Mouse (Mus musculus) spleen, adult 18-20 months (tissue): ENCODE results near the gene Coro6.
A peak's percentile ranks its signal among the peaks of the same experiment; 100 is the strongest.

Experiments used
- DNase-seq, 2 experiments: peaks; one replicate each; pipeline ENCODE4 v3.0.0; 2022; ENCODE audit warnings: mixed read lengths in 2 of 2

Coro6 gene

DNA sequence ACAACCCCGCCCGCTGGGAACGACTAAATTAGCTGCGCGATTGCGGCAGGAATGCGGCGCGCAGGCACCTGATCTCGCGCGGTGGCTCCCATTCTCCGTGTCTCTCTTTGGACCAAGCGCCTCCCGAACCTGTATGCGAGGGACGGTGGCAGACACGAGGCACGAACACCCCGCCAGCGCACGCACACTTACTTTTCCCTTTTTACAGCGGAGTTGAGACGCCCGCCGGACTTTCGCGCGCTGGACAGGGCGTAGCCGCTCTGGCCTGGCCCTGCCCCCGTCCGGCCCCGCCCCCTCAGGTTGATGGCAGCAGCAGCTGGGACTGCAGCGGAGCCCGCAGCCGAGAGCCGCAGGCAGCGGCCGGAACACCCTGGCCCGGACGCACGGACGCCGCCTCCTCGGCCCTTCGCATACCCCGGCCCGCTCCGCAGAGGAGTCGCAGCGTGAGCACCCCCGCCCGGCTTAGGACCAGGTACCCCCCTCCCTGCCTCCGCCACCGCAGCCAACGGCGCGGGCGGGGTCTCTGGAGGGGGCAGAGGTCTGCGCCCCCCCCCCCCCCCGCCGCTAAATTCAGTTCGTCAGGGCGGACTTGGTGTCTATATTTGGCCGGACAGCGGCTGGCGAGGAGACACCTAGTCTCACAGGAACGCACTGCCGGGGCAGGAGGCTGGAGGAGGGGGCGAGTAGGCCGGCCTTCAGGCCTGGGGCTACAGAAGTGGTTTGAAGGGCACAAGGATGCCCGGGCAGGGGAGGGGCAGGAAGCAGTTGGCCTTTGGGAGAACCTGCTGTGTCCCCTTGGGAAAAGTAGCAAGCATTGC is at the start of gene Coro6:
Coro6 (plus strand) TSS at position 129 of the 818 bp plus-strand sequence.
- peak; percentile 46 to 58 for DNase-seq

DNA sequence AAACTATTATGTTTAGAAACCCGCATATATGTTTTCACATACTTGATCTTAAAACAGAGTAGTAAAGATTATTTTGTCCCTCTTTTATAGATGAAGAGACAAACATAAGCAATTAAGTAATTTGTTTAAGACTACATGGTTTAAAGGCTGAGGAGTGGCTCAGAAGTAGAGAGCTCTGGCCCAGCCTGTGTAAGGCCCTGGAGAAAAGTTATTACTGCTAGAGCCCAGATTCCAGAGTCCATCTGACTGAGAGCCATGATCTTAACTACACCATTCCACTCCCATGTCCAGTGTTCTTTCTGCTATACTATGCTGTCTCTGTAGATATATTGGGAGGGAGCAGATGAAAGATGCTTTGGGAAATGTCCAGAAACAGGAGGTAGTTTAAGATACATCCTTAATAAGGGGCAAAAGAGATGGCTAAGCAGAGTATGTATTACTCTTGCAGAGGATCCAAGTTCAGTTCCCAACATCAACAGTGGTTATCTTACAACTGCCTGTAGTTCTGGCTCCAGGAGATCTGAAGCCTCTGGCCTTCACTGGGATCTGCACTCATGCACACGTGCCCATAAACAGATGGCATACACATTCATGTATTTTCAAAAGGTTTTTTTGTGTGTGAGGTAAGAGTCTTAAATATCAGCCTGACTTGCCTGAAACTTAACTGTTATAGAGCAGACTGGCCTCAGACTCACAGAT is 47.9 kb upstream of the Coro6 start:
- no peak for DNase-seq

DNA sequence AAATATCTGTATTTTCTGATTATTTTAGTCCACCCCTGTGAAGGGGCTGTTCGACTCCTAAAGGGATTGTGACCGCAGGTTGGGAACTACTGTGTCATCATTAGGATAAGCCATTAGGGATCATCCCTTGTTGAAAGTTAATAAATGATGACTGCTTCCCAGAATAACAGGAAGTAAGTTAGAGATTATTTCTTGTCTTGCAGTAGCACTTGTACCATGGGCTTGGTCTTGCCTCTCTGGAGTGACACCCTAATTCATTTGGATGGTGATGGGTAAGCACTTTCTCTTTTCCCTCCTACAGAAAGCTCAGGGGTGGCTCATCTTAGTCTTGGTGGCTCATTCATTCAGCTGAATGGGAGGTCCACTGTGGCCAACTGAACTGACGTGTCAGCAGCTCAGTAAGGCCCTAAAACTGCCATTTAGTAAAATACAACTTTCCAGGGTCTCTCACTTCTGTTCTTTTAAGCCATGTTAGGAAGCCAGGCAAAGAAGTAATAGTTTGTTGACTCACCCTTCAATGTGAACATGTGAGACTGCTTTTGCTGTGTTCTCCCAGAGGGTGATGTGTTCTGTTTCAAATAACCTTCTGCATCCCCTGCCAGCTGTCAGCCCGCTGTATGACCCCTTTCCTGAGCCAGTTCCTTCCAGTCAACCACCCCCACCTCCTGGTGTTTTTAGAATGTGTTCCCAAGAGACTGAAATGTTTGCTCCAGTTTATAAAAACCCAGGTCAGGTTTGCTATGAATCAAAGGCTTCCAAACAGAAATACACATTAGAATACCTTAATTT is 45.8 kb upstream of the Coro6 start:
- no peak for DNase-seq

DNA sequence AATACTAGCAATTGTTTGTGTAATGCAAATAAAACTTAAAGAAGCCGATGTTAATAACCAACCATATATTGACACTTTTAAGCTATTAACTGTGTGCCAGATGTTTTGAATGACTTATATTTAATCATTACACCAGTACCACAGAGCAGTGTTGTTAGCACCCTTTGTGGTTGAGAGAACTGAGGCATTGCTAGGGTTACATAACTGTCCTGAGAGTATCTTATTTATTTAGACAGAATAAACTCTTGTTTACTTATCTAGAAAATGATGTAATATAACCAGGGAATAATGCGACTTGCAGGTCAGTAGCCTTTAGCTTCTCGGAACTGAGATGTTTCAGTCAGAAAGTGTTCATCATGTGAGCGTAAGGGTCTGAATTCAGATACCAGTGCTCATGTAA is 44.2 kb upstream of the Coro6 start:
- no peak for DNase-seq

DNA sequence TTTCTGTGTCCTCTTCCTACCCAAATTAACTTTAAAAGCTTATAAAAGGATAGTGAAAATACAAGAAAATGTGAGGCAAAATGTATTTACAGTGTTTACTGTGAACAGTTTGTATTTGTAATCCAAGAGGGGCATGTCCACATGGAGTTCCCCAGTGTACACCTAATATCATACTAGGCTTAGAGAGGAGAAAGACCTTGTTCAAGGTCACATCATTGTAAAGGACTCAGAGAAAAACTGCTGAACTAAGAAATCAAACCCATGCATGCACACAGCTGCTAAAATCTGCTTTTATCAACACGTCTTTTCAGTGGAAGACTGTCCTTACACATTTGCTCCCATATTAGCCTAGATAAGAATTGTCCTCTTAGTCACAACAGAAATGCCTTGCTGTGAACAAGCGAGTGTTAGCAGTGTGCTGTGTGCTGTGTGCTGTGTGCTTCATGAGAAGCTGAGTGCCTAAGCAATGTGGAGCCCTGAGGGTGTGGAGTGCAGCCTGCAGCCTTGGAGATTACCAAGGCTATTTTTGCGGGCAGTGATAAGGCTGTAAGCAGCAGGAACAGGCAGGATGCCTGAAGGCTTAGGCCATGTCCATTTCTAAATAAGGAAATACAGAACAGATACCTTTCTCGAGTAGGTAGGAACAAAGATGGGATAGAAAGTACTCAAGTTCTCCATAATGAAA is 38.9 kb upstream of the Coro6 start:
- DNase-seq, result no peak

DNA sequence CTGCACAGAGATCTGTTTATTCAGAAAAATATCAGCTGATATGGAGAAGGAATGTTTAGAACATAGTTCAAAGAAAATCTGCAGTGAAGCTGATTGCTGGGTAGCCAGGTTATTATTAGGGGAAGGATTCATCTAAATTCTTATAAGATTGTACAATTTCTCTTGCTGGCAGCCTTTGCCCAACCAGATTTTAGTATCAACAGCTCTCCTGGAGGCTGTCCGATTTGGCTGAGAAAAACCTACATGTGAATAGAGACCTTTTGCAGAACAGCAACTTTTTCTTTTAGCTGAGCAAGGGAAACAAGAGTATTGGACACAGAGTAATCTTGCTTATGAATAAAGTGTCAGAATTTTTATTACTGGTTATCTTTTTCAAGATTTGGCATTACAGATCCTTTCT is 33.8 kb upstream of the Coro6 start:
- no peak for DNase-seq

DNA sequence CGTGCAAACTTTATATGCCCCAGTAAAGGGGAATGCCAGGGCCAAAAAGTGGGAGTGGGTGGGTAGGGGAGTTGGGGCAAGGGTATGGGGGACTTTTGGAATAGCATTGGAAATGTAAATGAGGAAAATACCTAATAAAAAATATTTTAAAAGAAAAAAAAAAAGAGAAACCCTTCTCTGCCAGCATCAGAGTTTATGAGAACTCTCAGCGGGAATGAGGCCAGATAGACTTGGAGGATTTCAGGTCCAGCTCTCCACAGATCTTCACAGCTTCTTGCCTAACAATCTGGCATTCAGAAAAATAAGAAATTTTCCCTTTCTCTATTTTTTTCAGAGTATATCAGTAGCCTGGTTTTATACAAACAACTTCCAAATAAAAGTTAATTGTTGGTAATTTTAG is 25.2 kb upstream of the Coro6 start:
- no peak for DNase-seq

DNA sequence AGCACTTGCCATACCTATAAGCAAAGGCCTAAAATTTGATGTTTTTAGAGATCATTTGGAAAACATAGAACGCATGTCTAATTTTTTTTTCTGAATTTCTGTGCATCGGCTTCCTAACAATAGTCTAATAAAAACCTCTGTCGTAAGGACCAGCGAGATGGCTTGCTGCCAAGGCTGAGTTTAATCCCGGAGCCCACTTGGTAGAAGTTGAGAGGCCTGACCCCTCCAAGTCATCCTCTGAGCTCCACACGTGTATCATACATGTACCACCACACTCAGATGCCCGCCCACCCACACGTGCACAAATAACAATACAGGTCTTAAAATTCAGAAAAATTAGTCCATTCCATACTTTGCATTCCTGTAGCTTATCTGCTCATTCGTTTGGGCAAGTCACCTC is 22.1 kb upstream of the Coro6 start:
- DNase-seq, result no peak

DNA sequence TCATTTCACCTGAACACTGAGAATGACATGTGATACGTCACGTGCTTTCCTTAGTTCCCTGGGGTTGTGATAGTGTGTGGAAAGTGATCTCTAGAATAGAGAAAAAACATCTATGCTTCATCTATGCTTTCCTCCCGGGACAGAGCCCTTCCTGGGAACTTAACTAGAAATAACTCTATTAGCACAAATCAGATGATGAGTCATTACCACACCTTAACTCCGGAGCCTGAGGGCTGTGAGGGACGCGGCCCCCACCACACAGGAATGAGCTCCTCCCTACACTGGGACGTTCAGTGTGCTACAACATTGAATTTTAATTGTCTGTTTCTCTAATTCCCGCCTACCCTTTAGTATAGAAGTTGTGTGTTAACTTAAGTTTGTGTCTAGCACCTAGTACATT is 21.2 kb upstream of the Coro6 start:
- DNase-seq, result no peak

DNA sequence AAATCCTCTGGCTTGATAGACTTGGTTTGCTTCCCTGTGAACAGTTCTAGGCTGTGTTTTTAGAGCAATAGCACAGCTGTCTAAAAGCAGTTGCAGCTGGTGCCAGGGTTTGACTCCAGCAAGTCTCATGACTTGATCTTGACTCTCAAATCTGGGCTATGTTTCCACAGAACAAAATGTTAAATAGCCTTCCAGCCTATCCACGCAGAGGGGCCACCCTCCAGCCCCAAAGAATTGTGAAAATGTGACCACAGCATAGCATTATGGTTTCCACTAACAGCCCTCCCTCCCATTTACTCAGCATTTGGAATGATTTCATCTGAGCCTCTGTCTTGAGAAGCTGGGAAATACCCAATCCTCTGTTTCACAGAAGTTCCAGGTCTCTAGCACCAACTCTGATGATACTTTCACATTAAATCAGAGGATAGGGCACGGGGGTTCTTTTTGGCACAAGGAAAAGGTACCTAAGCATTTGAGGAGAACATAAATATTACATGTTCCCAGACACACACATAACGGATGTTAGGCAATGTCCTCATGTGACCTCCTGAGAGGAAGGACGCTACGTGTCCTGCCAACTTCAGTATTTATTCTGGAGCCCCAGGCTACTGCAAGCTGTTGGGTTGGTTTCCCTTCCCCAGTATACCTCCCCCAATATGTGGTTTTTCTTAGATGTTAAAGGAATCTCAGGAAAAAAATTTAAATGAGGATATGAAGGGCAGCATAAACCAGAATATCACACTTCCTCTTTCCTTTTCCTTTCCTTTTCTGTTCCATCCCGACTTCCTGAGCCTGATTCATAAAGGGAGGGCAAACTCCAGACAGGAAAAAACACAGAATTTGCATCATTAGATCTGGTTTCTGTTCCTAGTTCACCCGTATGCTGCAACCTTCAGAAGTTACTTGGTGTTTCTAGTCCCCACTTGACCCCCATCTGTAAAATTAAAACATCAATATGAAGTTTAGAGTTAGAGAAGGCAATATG is 19.7 kb upstream of the Coro6 start:
- no peak for DNase-seq

DNA sequence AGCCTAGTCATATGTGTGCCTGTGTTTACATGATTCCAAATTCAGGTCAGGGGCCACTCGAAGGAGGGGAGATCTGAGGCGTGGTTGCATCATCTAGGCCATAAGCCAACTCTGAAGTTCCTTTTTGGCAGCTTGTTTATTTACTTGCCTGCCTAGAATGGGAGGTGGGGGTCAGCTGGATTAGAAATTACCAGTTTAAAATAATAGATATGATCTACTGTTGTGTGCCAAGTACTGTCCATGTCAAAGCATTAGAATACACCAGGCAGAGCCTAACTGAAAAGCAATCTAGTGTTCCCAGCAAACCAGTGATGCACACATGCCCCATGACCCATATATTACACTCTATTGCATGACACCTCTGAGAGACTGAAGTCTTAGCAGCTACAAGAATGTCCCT is 17.3 kb upstream of the Coro6 start:
- no peak for DNase-seq

DNA sequence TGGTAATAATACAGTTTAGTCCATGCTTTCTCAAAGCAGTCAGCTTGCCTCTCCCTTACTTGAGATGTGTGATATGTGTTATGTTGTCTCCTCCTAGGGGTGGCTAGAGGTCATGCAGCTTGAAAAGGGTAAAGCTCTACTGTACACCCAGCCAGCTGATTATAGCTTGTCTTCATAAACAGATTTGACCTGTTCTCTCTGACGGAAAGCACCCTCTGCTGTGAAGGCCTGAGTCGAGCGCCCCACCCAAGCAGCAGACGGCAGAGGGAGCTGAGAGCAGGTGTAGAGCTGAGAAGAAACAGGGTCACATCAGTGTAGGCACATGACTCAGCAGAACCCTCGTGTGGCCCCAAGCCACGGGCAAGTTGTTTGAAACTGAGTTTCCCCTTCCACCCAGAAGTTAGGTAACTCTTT is 15.6 kb upstream of the Coro6 start:
- peak in 1 of 2 experiments; percentile 39 for DNase-seq

DNA sequence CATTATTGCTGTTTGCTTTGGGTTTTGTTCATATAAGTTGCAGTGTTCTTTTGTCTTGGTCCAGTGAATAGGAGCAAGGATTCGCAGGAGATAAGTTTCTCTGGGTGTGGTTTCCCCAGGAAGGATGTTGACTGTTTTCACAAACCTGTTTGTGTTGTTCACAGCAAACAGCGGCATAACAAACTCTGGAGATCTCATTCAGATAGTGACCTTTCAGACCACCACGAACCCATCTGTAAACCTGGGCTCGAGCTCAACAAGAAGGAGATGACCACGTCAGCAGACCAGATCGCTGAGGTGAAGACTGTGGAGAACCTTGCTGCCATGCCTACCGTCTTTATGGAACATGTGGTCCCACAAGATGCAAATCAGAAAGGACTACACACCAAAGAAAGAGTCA is 13.0 kb upstream of the Coro6 start:
- no peak for DNase-seq

DNA sequence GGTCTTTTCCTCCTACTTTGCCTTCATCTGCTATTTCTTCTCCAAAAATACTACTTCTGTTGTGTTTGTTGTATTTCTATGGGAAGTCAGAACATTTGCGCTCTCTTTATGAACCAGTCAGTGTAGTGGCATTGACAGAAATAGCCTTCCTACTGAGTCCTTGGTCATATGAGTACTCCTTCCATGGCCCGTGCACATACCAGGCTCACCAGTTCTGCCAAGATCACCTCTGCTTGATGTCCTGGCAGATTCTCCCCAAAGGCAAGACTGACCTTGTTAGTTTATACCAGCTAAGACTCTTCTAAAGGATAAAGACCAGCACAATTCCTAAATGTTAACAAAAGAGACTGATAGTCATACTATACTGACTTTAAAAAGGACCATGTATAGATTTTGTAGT is 10.5 kb upstream of the Coro6 start:
- DNase-seq, result no peak

DNA sequence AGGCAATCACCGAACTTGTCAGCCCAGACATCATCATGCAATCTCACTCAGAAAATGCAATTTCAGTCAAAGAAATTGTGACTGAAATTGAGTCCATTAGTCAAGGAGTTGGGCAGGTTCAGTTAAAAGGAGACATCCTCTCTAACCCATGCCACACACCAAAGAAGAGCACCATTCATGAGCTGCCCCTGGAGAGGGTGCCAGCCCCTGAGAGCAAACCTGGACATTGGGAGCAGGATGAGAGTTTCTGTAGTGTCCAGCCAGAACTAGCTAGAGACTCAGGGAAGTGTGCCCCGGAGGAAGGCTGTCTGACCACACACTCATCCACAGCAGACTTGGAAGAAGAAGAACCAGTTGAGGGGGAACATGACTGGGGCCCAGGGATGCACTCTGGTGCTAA is 8.8 kb upstream of the Coro6 start:
- DNase-seq, result no peak

DNA sequence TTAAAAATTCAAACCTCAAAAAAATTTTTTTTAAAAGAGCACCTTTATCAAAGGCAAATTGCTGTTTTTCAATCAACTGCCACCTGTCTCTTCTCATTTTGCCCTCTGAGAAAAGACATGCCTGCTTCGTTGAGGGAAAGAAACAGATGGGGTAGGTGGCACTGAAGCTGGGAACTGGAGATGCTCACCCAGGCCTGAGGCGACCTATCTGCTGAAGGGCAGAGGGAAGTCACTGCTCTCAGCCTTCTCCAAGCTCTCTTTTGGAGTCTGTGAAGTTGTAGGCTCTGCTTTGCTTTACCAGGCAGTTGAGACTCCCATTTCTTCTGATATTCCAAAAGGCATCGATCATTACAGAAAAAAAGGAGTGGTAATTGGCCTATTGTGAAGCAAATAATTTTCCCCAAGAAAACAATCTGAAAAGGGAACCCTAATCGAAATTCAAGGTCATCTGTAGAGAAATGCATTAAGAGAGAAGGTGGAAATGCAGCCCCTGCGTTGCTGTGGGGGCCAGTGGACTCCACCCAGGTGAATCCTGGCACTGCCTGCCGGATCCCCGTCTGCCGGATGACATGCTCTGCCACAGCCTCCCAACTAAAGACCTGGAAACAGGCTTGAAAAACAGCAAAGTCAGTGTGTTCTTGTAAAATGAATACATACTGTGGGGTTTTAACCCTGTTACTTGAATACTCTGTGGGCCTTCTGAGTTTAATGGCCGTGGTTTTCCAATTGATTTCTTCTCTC is 6.3 kb upstream of the Coro6 start:
- DNase-seq, result no peak

DNA sequence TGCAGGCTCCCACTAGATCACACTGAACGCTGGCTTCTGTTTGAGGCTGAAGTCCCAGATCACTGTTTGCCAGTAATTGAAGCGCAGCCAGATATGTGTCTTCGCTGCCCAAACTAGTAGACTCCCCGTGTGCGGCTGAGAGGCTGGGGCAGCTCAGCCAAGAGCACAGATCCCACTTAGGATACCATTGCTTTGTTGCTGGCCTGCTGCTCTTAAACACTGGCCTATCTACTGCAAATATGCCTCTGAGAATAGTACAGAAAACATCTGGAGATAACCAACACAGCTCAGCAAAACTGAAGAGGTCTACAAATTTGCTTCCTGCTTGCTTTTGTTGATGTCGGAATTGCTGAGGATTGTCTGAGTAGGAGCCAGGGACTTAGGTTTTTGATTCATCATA is 5.3 kb upstream of the Coro6 start:
- no peak for DNase-seq

DNA sequence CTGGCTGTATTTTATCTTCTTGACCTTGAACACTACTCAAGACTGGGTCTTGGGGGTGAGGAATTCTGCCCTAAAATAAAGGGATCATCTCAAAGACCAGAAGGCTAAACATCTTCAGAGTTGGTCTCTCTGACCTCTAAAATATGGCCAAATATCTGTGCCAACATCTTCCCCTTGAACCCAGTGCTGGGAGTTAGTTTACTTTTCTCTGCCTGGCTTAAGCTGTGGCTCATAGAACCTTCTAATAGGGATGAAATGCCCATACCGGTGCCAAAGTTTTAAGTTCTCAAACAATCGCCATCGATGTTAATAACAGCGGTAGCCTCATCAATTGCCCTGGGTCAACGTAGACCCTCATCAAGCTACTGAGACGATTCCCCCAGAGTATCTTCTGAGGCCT is 355 bp upstream of the Coro6 start:
- no peak for DNase-seq

DNA sequence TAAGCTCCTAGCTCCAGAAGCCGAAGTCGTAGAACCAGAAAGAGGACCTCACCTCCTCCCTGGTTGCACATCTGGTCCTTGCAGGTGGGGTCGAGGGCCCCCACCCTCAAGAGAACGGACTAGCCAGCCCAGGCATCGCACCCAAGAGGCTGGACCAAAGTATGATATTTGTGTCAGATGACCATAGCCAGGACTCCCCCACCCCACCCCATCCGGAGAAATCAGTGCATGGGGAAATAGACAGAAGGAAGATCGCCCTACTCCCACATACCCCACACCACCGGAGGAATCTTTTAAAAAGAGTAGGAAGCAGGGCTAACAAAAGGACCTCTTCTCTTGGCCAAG is 862 bp downstream of the Coro6 start:
- no peak for DNase-seq

DNA sequence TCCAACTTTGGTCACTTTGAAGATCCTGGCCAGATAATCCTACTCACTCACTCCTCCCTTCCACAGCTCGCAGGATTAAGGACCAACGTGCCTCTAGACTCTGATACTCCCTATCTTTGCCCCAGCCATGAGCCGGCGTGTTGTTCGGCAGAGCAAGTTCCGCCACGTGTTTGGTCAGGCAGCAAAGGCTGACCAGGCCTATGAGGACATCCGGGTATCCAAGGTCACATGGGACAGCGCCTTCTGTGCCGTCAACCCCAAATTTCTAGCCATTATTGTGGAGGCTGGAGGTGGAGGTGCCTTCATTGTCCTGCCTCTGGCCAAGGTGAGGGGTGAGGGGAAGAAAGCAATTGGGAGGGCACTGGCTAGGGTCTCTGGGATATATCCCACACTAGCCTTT is 1.6 kb downstream of the Coro6 start:
- no peak for DNase-seq

DNA sequence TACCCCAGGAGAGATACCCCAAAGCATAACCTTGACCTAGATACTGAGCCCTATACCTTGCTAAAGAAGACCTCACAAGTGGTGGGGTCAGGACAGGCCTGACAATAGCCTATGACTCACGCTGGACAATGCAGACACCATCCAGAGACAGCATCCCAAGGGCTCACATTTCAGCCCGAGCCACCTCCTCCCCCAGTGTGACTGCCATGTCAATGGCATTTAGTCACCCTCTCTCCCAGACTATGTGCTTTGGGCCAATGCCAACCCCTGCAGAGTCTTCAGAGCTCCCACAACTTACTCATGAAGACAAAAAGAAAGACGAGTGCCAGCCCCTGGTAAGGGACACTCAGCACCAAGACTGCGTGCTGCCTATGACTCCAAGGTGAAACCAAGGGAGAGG is 2.5 kb downstream of the Coro6 start:
- DNase-seq, result no peak
